Mouse (Mus musculus): ENCODE data around the gene Pld4.

- TF ChIP-seq CTCF (IDR thresholded peaks at IDR 0.05; ENCODE audit: low read depth) (peak; percentile 59; the same call in 1 of the 2 replicates), EP300 (IDR thresholded peaks at IDR 0.05; ENCODE audit: low read depth) (no peak)
Measured at GRCm38 (mm10) chr12:112746808-112747605, 13.4 kb upstream of the Pld4 start.
